Mouse (Mus musculus): ENCODE results near the gene Hibch. TPM values are rescaled to one million over a fixed set of nuclear protein-coding genes. Genes with fewer than 3 reads are reported as not detected.

Gene Hibch
- total RNA-seq (2015) (21.7 and 22.8 TPM in 2 replicates), total RNA-seq (2017) (61.8 and 87.1 TPM in 2 replicates)

- peak; percentile 91 for ATAC-seq (ENCODE audit: poor library complexity, severe bottlenecking)
Measured at GRCm38 (mm10) chr1:52844782-52845665, at the start of gene Hibch. TSS of gene Hibch (plus strand) at chr1:52844929.

- no peak for ATAC-seq (ENCODE audit: poor library complexity, severe bottlenecking)
Measured at GRCm38 (mm10) chr1:52795927-52796326, 48.8 kb upstream of the Hibch start.

GRCm38 (mm10) chr1:52799056-52799726, 45.5 kb upstream of the Hibch start:
- ATAC-seq (ENCODE audit: poor library complexity, severe bottlenecking) = peak; percentile 39

GRCm38 (mm10) chr1:52799772-52800171, 45.0 kb upstream of the Hibch start:
- peak; percentile 26 for ATAC-seq (ENCODE audit: poor library complexity, severe bottlenecking)

GRCm38 (mm10) chr1:52800340-52800740, 44.4 kb upstream of the Hibch start:
- peak; percentile 75 for ATAC-seq (ENCODE audit: poor library complexity, severe bottlenecking)

GRCm38 (mm10) chr1:52801651-52802050, 43.1 kb upstream of the Hibch start:
- ATAC-seq (ENCODE audit: poor library complexity, severe bottlenecking) = peak; percentile 67

- no peak for ATAC-seq (ENCODE audit: poor library complexity, severe bottlenecking)
Measured at GRCm38 (mm10) chr1:52802406-52802975, 42.2 kb upstream of the Hibch start.

- ATAC-seq (ENCODE audit: poor library complexity, severe bottlenecking) = no peak
Measured at GRCm38 (mm10) chr1:52805041-52805440, 39.7 kb upstream of the Hibch start.

- no peak for ATAC-seq (ENCODE audit: poor library complexity, severe bottlenecking)
Measured at GRCm38 (mm10) chr1:52808456-52808855, 36.3 kb upstream of the Hibch start.

- no peak for ATAC-seq (ENCODE audit: poor library complexity, severe bottlenecking)
Measured at GRCm38 (mm10) chr1:52816232-52816891, 28.4 kb upstream of the Hibch start.

GRCm38 (mm10) chr1:52816910-52817812, 27.6 kb upstream of the Hibch start, which contains the start of gene Inpp1:
TSS of gene Inpp1 (minus strand) at chr1:52817688.
- ATAC-seq (ENCODE audit: poor library complexity, severe bottlenecking) = peak; percentile 89

GRCm38 (mm10) chr1:52817813-52818147, 26.9 kb upstream of the Hibch start:
- ATAC-seq (ENCODE audit: poor library complexity, severe bottlenecking) = no peak

GRCm38 (mm10) chr1:52839099-52839498, 5.6 kb upstream of the Hibch start:
- no peak for ATAC-seq (ENCODE audit: poor library complexity, severe bottlenecking)

- ATAC-seq (ENCODE audit: poor library complexity, severe bottlenecking) = no peak
Measured at GRCm38 (mm10) chr1:52844354-52844753, 375 bp upstream of the Hibch start.

- ATAC-seq (ENCODE audit: poor library complexity, severe bottlenecking) = no peak
Measured at GRCm38 (mm10) chr1:52846556-52846955, 1.8 kb downstream of the Hibch start.

GRCm38 (mm10) chr1:52849422-52849821, 4.7 kb downstream of the Hibch start:
- ATAC-seq (ENCODE audit: poor library complexity, severe bottlenecking) = no peak

- peak; percentile 94 for ATAC-seq (ENCODE audit: poor library complexity, severe bottlenecking)
Measured at GRCm38 (mm10) chr1:52854029-52854428, 9.3 kb downstream of the Hibch start.

- no peak for ATAC-seq (ENCODE audit: poor library complexity, severe bottlenecking)
Measured at GRCm38 (mm10) chr1:52855904-52856601, 11.3 kb downstream of the Hibch start.

GRCm38 (mm10) chr1:52864220-52864619, 19.5 kb downstream of the Hibch start:
- ATAC-seq (ENCODE audit: poor library complexity, severe bottlenecking) = no peak

Data from megakaryocyte, adult 5-6 weeks (primary cell).